Mouse (Mus musculus) forebrain, embryonic 11.5 days (tissue): Measurements from ENCODE around the gene Krt71. TPM values are rescaled to one million over a fixed set of nuclear protein-coding genes. Genes with fewer than 3 reads are reported as not detected.
"Not testable (repeated sequence)": the region's sequence is repeated elsewhere in the genome, so short reads cannot be mapped to it uniquely, and the experiment has no call there.

Experiments
- ATAC-seq: fragments of 200-750 bp; cut with Nextera tagmentation; replicated peaks from 2 replicates; pipeline ENCODE4 v1.8.0; 2017; ENCODE audit warnings: moderate TSS enrichment; ENCODE audit not compliant: low FRiP score
- DNase-seq: peaks from one replicate; pipeline ENCODE4 v3.0.0-alpha.2; 2017; ENCODE audit warnings: low spot score
- H3K27ac ChIP-seq: fragments of 300-500 bp; sonication (generic); 2 replicates; pipeline ENCODE4 v1.5.1; 2014; ENCODE audit warnings: low read depth, low read length
- H3K27me3 ChIP-seq: fragments of 300-500 bp; sonication (generic); 2 replicates; pipeline ENCODE4 v1.6.1; 2014; ENCODE audit warnings: mild to moderate bottlenecking, low read length, mixed read lengths; ENCODE audit not compliant: control insufficient read depth, insufficient read depth
- H3K36me3 ChIP-seq: fragments of 300-500 bp; sonication (generic); 2 replicates; pipeline ENCODE4 v1.6.1; 2014; ENCODE audit warnings: mild to moderate bottlenecking, low read length, moderate library complexity, mixed read lengths; ENCODE audit not compliant: control insufficient read depth, insufficient read depth
- H3K4me1 ChIP-seq: fragments of 300-500 bp; sonication (generic); replicated peaks from 2 replicates; pipeline ENCODE4 v1.6.1; 2014; ENCODE audit warnings: low read length, mixed read lengths; ENCODE audit not compliant: control insufficient read depth, insufficient read depth
- H3K4me2 ChIP-seq: fragments of 300-500 bp; sonication (generic); 2 replicates; pipeline ENCODE4 v1.6.1; 2014; ENCODE audit warnings: low read depth, mild to moderate bottlenecking, low read length, moderate library complexity, mixed read lengths; ENCODE audit not compliant: severe bottlenecking
- H3K4me3 ChIP-seq: fragments of 300-500 bp; sonication (generic); 2 replicates; pipeline ENCODE4 v1.5.1; 2014; ENCODE audit warnings: low read depth, low read length
- H3K9ac ChIP-seq: fragments of 300-500 bp; sonication (generic); 2 replicates; pipeline ENCODE4 v1.6.1; 2014; ENCODE audit warnings: low read length
- H3K9me3 ChIP-seq: fragments of 300-500 bp; sonication (generic); 2 replicates; pipeline ENCODE4 v1.6.1; 2016; ENCODE audit warnings: low read length, mixed read lengths; ENCODE audit not compliant: control insufficient read depth
- WGBS: fragments of 180-500 bp; shearing (Covaris S2); extraction: QIAGEN DNeasy Blood & Tissue Kit; methylation state at CpG from one replicate; pipeline ENCODE4 v1.1.7; 2014; 5-methylcytosine and 5-hydroxymethylcytosine counted together
- microRNA-seq: library from miRNA; unstranded; fragments of <30 nt; microRNA quantifications from one replicate; pipeline ENCODE4, GENCODE M21; 2016; ENCODE audit not compliant: insufficient number of aligned reads
- polyA plus RNA-seq: library from polyadenylated mRNA; unstranded; fragments of >200 nt; fragmentation: Nextera tagmentation; extraction: Ambion mirVana; gene quantifications from 2 replicates; pipeline ENCODE4 v1.2.1, GENCODE M21; 2014

The Krt71 gene
- polyA plus RNA-seq, 1 experiment from 2014 or later, result not detected

DNA sequence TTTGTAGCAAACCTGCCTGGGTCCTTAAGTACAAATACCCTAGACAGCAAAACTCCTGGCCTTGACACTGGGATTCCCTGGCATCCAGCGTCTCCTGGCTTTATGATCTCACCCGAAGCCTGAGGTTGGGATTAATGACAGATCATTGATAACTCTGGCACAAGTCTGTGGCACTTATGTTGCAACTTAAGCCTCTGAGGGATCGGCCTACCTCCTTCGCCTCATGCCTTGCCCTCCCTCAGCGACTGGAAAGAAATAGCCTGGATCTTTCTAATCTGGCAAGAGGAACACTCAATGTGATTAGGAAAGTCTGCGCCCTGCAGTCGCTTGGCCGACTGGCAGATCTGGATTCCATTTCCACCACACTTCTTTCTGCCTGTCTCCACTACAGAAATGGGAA lies 43.0 kb downstream of the Krt71 start:
- Histone ChIP-seq H3K4me1 (0 out of 2 replicates have a peak, but pooled peaks cover 2% of the 10 kb centered on the region), H3K36me3 (no peaks in the 10 kb centered on the region), H3K4me2 (no peak overlapping the region), H3K27ac (no peak overlapping the region), H3K27me3 (no peaks in the 10 kb centered on the region), H3K9me3 (no peaks in the 10 kb centered on the region), H3K9ac (no peak overlapping the region), H3K4me3 (no peak overlapping the region)
- DNase-seq (no peak), ATAC-seq (no peak)
- WGBS, result 80% methylated on average over 8 of the region's 8 CpGs

DNA sequence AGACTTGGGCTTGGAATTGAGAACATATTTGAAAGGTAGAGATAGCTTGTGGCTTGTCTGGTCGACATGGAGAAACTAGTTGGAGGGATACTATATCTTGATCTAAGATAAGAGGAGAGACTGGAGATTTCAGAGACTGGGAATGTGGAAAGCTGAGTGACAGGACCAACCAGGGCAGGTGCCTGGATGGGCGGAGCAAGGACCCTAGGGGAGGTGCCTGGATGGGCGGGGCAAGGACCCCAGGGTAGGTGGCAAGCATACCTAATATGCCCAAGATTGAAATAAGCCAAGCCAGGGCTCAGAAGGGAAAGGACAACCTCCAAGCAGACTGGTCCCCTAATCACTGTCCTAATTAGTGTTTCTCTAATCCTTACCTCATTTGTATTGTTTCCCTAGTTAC lies 43.7 kb downstream of the Krt71 start:
- DNase-seq, result no peak
- Histone ChIP-seq H3K9me3 (no peaks in the 10 kb centered on the region), H3K27ac (no peak overlapping the region), H3K4me1 (0 out of 2 replicates have a peak, but pooled peaks cover 2% of the 10 kb centered on the region), H3K27me3 (no peaks in the 10 kb centered on the region), H3K36me3 (no peaks in the 10 kb centered on the region), H3K4me2 (no peak overlapping the region), H3K4me3 (no peak overlapping the region), H3K9ac (no peak overlapping the region)
- ATAC-seq, result no peak
- WGBS, result 61% methylated on average over 3 of the region's 3 CpGs

DNA sequence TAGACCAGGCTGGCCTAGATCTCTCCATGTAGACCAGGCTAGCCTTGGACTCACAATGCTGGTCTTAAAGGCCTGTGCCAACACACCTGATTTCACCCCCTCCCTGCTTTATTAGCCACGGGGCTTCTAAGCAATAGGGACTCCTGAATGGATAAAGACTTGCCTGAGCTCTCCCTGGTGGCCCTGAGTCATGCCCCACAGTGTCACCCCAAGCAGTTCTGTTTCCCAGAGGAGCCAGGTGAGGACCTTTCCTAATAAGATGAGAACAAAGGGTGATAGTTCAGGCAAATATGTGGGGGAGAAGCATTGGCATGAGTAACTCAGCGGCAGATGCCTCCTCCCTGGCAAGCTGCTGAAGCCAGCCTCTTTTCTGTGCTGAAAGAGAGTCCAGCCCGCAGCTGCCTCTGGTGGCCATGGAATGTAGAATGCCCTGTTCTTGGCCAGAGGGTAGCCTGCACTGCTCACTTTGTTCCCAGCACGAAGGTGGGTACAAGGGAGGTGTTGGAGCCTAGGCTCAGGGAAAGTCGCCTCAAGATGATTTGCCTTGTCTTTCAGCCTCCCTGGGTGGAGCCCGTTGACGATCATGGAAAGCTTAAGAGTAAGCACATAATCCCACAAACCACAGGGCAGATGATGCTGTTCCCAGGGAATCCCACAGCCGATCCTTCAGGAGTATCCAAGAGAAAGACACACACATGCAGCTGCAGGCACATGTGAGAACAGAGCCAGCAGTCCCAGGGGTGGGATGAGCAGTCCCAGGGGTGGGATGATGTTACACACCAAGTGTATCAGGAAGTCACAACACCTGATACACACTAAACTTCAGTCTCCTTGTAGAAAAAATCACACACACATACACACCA lies 45.4 kb downstream of the Krt71 start:
- Histone ChIP-seq H3K4me1 (0 out of 2 replicates have a peak, but pooled peaks cover 2% of the 10 kb centered on the region), H3K27ac (no peak overlapping the region), H3K4me3 (no peak overlapping the region), H3K27me3 (no peaks in the 10 kb centered on the region), H3K4me2 (no peak overlapping the region), H3K36me3 (no peaks in the 10 kb centered on the region), H3K9me3 (no peaks in the 10 kb centered on the region), H3K9ac (no peak overlapping the region)
- no peak for ATAC-seq
- no peak for DNase-seq
- WGBS, result 70% methylated on average over 8 of the region's 8 CpGs

DNA sequence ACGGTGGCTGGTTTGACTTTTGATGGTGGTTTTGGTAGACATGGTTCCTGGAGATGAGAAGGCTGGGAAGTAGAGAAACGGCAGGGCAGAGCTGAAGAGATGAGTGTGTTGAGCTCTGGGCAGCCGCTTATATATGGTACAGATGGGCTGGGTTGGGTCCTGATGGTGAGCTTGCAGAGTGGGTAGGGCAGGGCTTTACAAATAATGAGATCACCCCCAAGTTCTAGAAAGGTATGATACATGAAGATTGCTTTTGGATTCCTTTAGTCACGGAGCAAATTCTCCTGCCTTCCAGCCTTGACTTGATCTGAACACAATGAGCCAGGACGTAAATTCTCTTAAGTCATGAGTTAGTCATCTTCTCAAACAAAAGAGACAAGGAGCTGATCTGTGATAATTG lies 48.7 kb downstream of the Krt71 start, which contains the start of gene Krt6a:
Krt6a (minus strand) TSS at position 101 of the 400 bp plus-strand sequence.
- Histone ChIP-seq H3K4me2 (no peak within 1 kb of the TSS), H3K4me3 (no peak within 1 kb of the TSS), H3K27ac (no peak within 1 kb of the TSS), H3K4me1 (no peaks in the 10 kb centered on the region), H3K36me3 (no peaks in the 10 kb centered on the region), H3K27me3 (no peaks in the 10 kb centered on the region), H3K9ac (no peak within 1 kb of the TSS), H3K9me3 (no peaks in the 10 kb centered on the region)
- ATAC-seq (no peak), DNase-seq (no peak)
- WGBS, result 90% methylated on average over 5 of the region's 5 CpGs

DNA sequence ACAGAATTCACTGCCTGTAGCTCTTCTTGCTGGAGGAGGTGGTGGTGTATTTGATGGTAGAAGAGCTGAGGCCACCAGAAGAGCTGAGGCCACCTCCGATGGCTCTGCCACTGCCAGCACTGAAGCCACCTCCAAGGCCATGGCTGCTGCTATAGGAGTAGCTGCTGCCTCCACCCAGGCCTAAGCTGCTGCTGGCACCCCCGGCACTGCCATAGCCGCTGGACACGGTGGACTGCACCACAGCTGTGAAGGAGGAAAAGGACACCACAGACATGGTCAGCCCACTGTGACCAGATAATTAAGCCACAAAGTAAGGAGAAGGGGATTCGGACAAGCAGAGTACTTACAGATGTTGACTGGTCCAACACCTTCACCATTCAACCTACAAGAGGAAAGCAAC lies 52.4 kb downstream of the Krt71 start:
- not testable (repeated sequence) for H3K4me2 ChIP-seq, DNase-seq, H3K27ac ChIP-seq, H3K4me3 ChIP-seq, H3K27me3 ChIP-seq, H3K9ac ChIP-seq, ATAC-seq, H3K9me3 ChIP-seq, H3K36me3 ChIP-seq, H3K4me1 ChIP-seq
- WGBS, result 94% methylated on average over 5 of the region's 5 CpGs

DNA sequence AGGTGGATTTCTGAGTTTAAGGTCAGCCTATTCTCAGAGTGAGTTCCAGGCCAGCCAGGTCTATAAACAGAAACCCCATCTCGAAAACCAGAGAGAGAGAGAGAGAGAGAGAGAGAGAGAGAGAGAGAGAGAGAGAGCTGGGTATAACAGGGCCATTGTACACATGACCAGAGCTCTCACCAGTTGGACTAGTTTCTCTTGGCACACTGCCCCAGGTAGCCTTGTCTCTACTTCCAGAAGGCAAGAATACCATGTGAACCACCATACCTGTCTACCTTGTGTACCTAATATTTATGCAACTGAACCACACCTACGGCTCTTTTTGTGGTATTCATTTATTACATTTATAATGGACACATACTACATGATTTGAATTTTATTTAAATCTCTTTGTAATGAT lies 54.7 kb downstream of the Krt71 start:
- no peak for DNase-seq
- 69% methylated on average over 2 of the region's 2 CpGs for WGBS

More for the DNA sequence above, 54.7 kb downstream of the Krt71 start:
- Histone ChIP-seq H3K9ac (no peak overlapping the region), H3K36me3 (no peaks in the 10 kb centered on the region), H3K4me3 (no peak overlapping the region), H3K9me3 (no peaks in the 10 kb centered on the region), H3K27ac (no peak overlapping the region), H3K4me2 (no peak overlapping the region), H3K27me3 (no peaks in the 10 kb centered on the region), H3K4me1 (no peaks in the 10 kb centered on the region)
- ATAC-seq, result no peak

Small RNA genes lying within 50 kb of the gene (microRNA-seq; reads per million reads assigned to microRNA genes)
- gene Gm44323 (not detected), gene Gm44342 (not detected)

Other genes starting within 250 kb of the Krt71 start
- gene Gm49425, start 225.8 kb downstream of the Krt71 start, polyA plus RNA-seq, result not detected in 2 replicates
- gene Krt84, start 210.3 kb downstream of the Krt71 start, polyA plus RNA-seq, result not detected in 2 replicates
- not detected in 2 replicates for gene Krt82, start 192.4 kb downstream of the Krt71 start, polyA plus RNA-seq
- gene Krt90, start 180.2 kb downstream of the Krt71 start, polyA plus RNA-seq, result 0.21 and 0.41 TPM in 2 replicates
- not detected in 2 replicates for gene Krt75, start 169.2 kb downstream of the Krt71 start, polyA plus RNA-seq
- not detected in 2 replicates for gene Gm5414, start 114.9 kb downstream of the Krt71 start, polyA plus RNA-seq
- gene Gm5478, start 95.7 kb downstream of the Krt71 start, polyA plus RNA-seq, result not detected in 2 replicates
- gene Krt6b, start 62.8 kb downstream of the Krt71 start, polyA plus RNA-seq, result not detected in 2 replicates
- gene Krt6a, start 48.8 kb downstream of the Krt71 start, polyA plus RNA-seq, result not detected in 2 replicates
- 0.57 and 0.67 TPM in 2 replicates for gene Krt5, start 30.2 kb downstream of the Krt71 start, polyA plus RNA-seq
- gene Krt72, start 43.4 kb upstream of the Krt71 start, polyA plus RNA-seq, result not detected in 2 replicates
- 0.12 TPM in 1 of 2 replicates, not detected in the other for gene Krt73, start 59.2 kb upstream of the Krt71 start, polyA plus RNA-seq
- not detected in 2 replicates for gene Krt2, start 75.1 kb upstream of the Krt71 start, polyA plus RNA-seq
- gene Krt1, start 107.7 kb upstream of the Krt71 start, polyA plus RNA-seq, result 2.6 TPM in 2 replicates
- not detected in 2 replicates for gene Krt77, start 126.6 kb upstream of the Krt71 start, polyA plus RNA-seq
- gene Krt76, start 149.8 kb upstream of the Krt71 start, polyA plus RNA-seq, result not detected in 2 replicates
- gene Krt4, start 181.6 kb upstream of the Krt71 start, polyA plus RNA-seq, result not detected in 2 replicates
- gene Krt79, start 197.2 kb upstream of the Krt71 start, polyA plus RNA-seq, result 0.12 TPM in 1 of 2 replicates, not detected in the other
- gene Krt78, start 211.2 kb upstream of the Krt71 start, polyA plus RNA-seq, result not detected in 2 replicates